Mouse (Mus musculus) heart, embryonic 11.5 days (tissue): ENCODE results near the gene Pdgfc. TPM values are rescaled to one million over a fixed set of nuclear protein-coding genes. Genes with fewer than 3 reads are reported as not detected.

ENCODE experiments used
- ATAC-seq: fragments of 200-750 bp; cut with Nextera tagmentation; replicated peaks from 2 replicates; pipeline ENCODE4 v1.8.0; 2017; ENCODE audit warnings: moderate library complexity; ENCODE audit not compliant: insufficient number of reproducible peaks, low FRiP score, low TSS enrichment
- H3K27ac ChIP-seq: fragments of 300-500 bp; sonication (generic); 2 replicates; pipeline ENCODE4 v1.5.1; 2014; ENCODE audit warnings: mild to moderate bottlenecking, low read depth, low read length
- H3K27me3 ChIP-seq: fragments of 300-500 bp; sonication (generic); 2 replicates; pipeline ENCODE4 v1.6.1; 2014; ENCODE audit warnings: mild to moderate bottlenecking, low read length, mixed read lengths; ENCODE audit not compliant: control insufficient read depth, insufficient read depth
- H3K36me3 ChIP-seq: fragments of 300-500 bp; sonication (generic); 2 replicates; pipeline ENCODE4 v1.6.1; 2014; ENCODE audit warnings: mild to moderate bottlenecking, low read length, moderate library complexity, mixed read lengths; ENCODE audit not compliant: control insufficient read depth, insufficient read depth
- H3K4me1 ChIP-seq: fragments of 300-500 bp; sonication (generic); 2 replicates; pipeline ENCODE4 v1.6.1; 2014; ENCODE audit warnings: low read length; ENCODE audit not compliant: control insufficient read depth, insufficient read depth
- H3K4me2 ChIP-seq: fragments of 300-500 bp; sonication (generic); 2 replicates; pipeline ENCODE4 v1.6.1; 2014; ENCODE audit warnings: mild to moderate bottlenecking, moderate library complexity
- H3K4me3 ChIP-seq: fragments of 300-500 bp; sonication (generic); 2 replicates; pipeline ENCODE4 v1.5.1; 2014; ENCODE audit warnings: low read depth, low read length
- H3K9ac ChIP-seq: fragments of 300-500 bp; sonication (generic); 2 replicates; pipeline ENCODE4 v1.6.1; 2014; ENCODE audit warnings: mild to moderate bottlenecking, low read depth, low read length, moderate library complexity
- H3K9me3 ChIP-seq: fragments of 300-500 bp; sonication (generic); replicated peaks from 2 replicates; pipeline ENCODE4 v1.6.1; 2016; ENCODE audit warnings: low read length; ENCODE audit not compliant: control insufficient read depth
- whole genome bisulfite sequencing: fragments of 180-500 bp; shearing (Covaris S2); extraction: QIAGEN DNeasy Blood & Tissue Kit; methylation state at CpG from one replicate; pipeline ENCODE4 v1.1.7; 2014; ENCODE audit not compliant: insufficient replicate concordance; 5-methylcytosine and 5-hydroxymethylcytosine counted together
- polyA plus RNA-seq: library from polyadenylated mRNA; unstranded; fragments of >200 nt; fragmentation: Nextera tagmentation; extraction: Ambion mirVana; gene quantifications from 2 replicates; pipeline ENCODE4 v1.2.1, GENCODE M21; 2014

Pdgfc gene
- polyA plus RNA-seq, 1 experiment from 2014 or later, result 12.0 TPM

DNA sequence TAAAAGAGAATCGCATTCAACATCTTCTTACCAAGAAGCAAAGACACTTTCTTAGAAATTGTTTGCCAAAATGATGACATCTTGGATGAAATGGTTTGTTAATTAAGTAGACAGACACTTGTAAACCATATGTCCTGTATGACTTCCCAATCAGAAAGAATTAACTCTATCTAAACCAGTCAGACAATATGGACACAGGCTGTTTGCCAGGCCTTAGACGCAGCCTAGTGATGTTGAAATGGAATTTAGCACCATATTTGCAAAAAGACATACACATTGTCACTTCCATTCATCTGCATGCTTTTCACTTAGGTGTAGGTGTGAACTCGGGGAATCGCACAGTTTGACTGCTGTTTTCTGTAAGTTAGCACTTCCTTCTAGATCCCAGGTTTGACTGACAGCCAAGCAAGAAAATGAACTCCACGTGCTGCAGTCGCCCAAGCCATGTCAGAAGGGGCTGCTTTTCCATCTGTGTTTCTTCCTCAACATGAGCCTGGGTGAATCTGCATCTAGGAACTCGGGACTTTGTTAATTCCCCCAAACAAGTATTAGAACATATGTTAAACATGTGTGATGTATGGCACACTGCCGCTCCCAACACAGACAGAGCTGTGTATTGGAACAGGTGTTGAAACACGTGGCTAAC is 10.5 kb upstream of the Pdgfc start:
- no peaks in the 10 kb centered on the region for H3K27me3 ChIP-seq
- no peak overlapping the region for H3K27ac ChIP-seq
- no peaks in the 10 kb centered on the region for H3K36me3 ChIP-seq
- no peak overlapping the region for H3K4me3 ChIP-seq
- no peak for ATAC-seq
- no peaks in the 10 kb centered on the region for H3K9me3 ChIP-seq
- H3K4me1 ChIP-seq, result no peaks in the 10 kb centered on the region
- no peak overlapping the region for H3K9ac ChIP-seq
- 50% methylated on average over 9 of the region's 9 CpGs for WGBS
- no peak overlapping the region for H3K4me2 ChIP-seq

DNA sequence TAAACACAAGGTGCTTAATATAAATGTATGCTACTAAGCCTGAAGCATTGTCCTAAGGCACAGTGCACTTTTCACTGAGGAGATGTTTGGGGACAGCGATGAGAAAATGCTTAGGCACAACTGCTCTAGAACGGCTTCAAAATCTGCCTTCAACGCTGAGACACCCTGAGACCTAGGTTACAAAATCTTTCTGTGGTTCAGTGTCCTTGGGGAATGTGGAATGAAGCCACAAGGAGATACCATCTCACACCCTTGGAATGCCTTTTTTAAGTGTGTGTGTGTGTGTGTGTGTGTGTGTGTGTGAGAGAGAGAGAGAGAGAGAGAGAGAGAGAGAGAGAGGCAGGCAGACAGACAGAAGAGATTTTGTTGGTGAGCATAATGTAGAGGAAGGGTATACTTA is 7.9 kb upstream of the Pdgfc start:
- H3K27ac ChIP-seq, result no peak overlapping the region
- H3K36me3 ChIP-seq, result no peaks in the 10 kb centered on the region
- no peak overlapping the region for H3K4me2 ChIP-seq
- no peak overlapping the region for H3K4me3 ChIP-seq
- no peak overlapping the region for H3K9ac ChIP-seq
- no peak for ATAC-seq
- 77% methylated on average over 3 of the region's 3 CpGs for WGBS
- H3K27me3 ChIP-seq, result no peaks in the 10 kb centered on the region
- H3K4me1 ChIP-seq, result 0 out of 2 replicates have a peak, but pooled peaks cover 3% of the 10 kb centered on the region
- no peaks in the 10 kb centered on the region for H3K9me3 ChIP-seq

DNA sequence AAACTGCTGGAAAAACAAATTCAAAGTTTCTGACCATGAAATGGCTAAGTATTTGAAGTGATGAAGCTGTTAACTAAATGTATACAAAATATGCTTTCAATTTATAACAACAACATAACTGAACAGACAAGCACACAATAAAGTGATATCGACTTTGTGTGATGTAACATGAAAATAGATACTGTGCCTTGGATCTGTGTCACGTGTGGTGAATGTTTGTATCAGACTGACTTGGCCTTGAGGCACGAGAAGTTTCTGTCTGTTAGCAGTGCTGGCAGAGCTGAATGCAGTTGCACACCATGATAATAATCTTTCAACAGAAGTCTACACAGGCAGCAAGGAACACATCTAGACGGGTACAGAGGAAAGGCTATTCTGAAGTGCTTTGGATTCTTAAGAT is 6.9 kb upstream of the Pdgfc start:
- no peaks in the 10 kb centered on the region for H3K27me3 ChIP-seq
- no peak overlapping the region for H3K27ac ChIP-seq

DNA sequence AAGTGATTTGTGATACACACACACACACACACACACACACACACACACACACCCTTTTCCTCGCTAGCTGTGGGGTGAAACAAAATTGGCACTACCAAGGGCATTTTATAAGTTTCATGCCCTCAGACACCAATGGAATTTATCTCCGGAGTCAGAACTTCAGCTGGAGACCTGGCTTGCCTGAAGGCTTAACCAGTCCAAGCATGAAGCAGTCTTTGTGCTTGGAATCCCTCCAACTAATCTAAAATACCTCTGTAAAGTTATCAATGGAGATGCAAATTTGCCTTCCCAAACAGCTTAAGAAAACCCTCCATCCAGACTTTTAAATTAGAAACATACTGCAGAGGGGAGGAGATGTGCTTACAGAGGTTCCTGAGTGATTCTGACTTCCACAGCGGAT is 6.3 kb upstream of the Pdgfc start:
- Histone ChIP-seq H3K4me2 (no peak overlapping the region), H3K4me1 (0 out of 2 replicates have a peak, but pooled peaks cover 3% of the 10 kb centered on the region), H3K4me3 (no peak overlapping the region), H3K27me3 (no peaks in the 10 kb centered on the region), H3K27ac (no peak overlapping the region), H3K36me3 (no peaks in the 10 kb centered on the region), H3K9me3 (no peaks in the 10 kb centered on the region), H3K9ac (no peak overlapping the region)
- WGBS, result 78% methylated on average over 3 of the region's 3 CpGs
- ATAC-seq, result no peak

More for the DNA sequence above, 6.9 kb upstream of the Pdgfc start:
- ATAC-seq, result no peak
- Histone ChIP-seq H3K4me2 (no peak overlapping the region), H3K36me3 (no peaks in the 10 kb centered on the region), H3K4me1 (0 out of 2 replicates have a peak, but pooled peaks cover 3% of the 10 kb centered on the region), H3K9ac (no peak overlapping the region), H3K4me3 (no peak overlapping the region), H3K9me3 (no peaks in the 10 kb centered on the region)
- WGBS, result 66% methylated on average over 4 of the region's 4 CpGs

DNA sequence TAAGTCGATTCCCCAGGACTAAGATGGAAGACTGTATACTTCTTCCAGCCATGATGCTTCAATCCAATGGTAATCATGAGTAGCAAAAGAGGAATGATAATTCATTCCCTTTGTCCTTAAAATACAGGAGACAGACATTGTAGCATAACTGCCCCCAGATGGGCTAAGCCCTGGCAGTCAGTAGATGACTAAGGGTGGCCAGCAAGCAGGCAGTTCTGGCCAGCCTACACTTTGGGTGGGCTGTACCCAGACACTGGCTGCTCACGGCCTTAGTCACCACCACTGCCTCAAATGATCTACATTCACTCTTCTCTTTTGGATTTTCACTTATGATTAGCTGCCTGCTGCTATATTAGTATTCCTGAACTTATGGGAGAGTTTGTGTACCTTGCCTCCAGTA is 5.9 kb upstream of the Pdgfc start:
- H3K36me3 ChIP-seq, result no peaks in the 10 kb centered on the region
- WGBS, result 78% methylated on average over 2 of the region's 2 CpGs
- no peak for ATAC-seq
- no peak overlapping the region for H3K9ac ChIP-seq
- H3K4me1 ChIP-seq, result 0 out of 2 replicates have a peak, but pooled peaks cover 3% of the 10 kb centered on the region
- H3K4me3 ChIP-seq, result no peak overlapping the region
- no peak overlapping the region for H3K27ac ChIP-seq
- H3K4me2 ChIP-seq, result no peak overlapping the region
- no peaks in the 10 kb centered on the region for H3K9me3 ChIP-seq
- no peaks in the 10 kb centered on the region for H3K27me3 ChIP-seq

DNA sequence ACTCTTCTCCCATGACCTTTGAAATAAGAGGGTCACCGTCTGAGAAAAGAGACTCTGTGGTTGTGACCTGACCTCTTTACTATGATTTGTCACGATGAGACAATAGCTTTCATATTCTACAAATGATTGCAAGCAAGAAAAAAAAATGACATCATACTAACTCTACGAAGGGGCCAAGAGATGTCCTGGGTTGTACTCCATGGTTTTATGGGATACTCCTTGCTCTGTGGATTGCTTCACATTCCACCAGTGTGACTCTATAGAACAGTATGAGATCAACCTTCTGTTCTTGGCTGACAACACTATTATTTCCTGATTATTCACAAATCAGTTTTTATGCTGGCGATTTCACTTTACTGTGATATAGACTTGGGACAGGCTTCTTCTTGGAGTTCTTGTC is 4.2 kb upstream of the Pdgfc start:
- H3K9ac ChIP-seq, result no peak overlapping the region
- no peak overlapping the region for H3K27ac ChIP-seq
- H3K27me3 ChIP-seq, result no peaks in the 10 kb centered on the region
- no peaks in the 10 kb centered on the region for H3K9me3 ChIP-seq
- no peak for ATAC-seq
- no peak overlapping the region for H3K4me2 ChIP-seq
- 75% methylated on average over 4 of the region's 4 CpGs for WGBS
- H3K36me3 ChIP-seq, result no peaks in the 10 kb centered on the region
- H3K4me3 ChIP-seq, result no peak overlapping the region
- H3K4me1 ChIP-seq, result peaks cover 7% of the 10 kb centered on the region

DNA sequence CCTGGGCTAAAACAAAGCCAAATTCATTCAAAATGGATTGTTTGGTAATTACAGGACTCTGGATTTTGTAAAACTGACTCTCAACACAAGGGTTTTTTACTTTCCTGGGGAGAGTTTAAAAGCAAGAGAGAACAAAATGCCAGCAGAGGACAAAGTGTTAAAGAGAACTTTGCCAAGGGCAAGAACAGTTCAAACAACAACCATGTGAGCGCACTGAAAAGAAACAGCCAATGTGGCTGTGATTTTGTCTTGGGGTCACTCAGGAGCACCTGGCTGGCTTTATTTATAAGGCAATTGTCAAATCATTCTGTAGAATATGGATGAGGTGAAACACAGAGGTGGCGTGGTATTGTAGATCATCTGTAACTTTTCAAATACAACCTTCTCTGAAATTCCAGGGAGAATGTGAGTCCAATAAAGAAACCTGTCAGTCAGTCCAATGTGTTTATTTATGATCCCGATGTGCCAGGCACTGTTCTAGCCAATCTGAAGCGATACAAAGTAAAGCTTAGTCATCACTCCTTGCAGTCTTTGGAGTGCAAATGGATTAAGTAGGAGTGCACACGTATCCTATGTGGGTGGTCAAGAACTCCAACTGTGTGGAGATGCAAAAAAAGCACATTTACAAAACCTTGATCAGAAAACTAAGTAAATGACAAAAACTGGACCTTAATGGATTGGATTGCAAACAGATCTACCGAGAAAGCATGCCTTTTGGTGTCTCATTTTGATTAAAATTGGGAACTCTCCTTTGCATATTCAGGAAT is 1.7 kb upstream of the Pdgfc start:
- no peak overlapping the region for H3K9ac ChIP-seq
- 69% methylated on average over 6 of the region's 6 CpGs for WGBS
- no peak overlapping the region for H3K4me2 ChIP-seq
- no peak overlapping the region for H3K4me3 ChIP-seq
- H3K27me3 ChIP-seq, result no peaks in the 10 kb centered on the region
- no peaks in the 10 kb centered on the region for H3K9me3 ChIP-seq
- ATAC-seq, result no peak
- peaks cover 7% of the 10 kb centered on the region for H3K4me1 ChIP-seq
- no peaks in the 10 kb centered on the region for H3K36me3 ChIP-seq
- H3K27ac ChIP-seq, result no peak overlapping the region

DNA sequence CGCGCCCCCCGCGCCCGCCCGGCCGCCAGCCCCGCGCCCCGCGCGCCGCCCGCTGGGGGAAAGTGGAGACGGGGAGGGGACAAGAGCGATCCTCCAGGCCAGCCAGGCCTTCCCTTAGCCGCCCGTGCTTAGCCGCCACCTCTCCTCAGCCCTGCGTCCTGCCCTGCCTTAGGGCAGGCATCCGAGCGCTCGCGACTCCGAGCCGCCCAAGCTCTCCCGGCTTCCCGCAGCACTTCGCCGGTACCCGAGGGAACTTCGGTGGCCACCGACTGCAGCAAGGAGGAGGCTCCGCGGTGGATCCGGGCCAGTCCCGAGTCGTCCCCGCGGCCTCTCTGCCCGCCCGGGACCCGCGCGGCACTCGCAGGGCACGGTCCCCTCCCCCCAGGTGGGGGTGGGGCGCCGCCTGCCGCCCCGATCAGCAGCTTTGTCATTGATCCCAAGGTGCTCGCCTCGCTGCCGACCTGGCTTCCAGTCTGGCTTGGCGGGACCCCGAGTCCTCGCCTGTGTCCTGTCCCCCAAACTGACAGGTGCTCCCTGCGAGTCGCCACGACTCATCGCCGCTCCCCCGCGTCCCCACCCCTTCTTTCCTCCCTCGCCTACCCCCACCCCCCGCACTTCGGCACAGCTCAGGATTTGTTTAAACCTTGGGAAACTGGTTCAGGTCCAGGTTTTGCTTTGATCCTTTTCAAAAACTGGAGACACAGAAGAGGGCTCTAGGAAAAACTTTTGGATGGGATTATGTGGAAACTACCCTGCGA is 517 bp downstream of the Pdgfc start:
- WGBS, result under 1% methylated on average over 40 of the region's 68 CpGs
- H3K27me3 ChIP-seq, result no peaks in the 10 kb centered on the region
- H3K4me3 ChIP-seq, result peak overlapping the region; percentile 76
- H3K27ac ChIP-seq, result peak overlapping the region; percentile 69
- peak; percentile 79 for ATAC-seq
- peak overlapping the region; percentile 79 for H3K9ac ChIP-seq
- no peaks in the 10 kb centered on the region for H3K9me3 ChIP-seq
- H3K4me2 ChIP-seq, result peak overlapping the region; percentile 85
- no peaks in the 10 kb centered on the region for H3K36me3 ChIP-seq
- H3K4me1 ChIP-seq, result peaks cover 7% of the 10 kb centered on the region
